Mouse (Mus musculus) kidney, adult 8-10 months (tissue): ENCODE results near the gene Cgref1.

Source experiments
- DNase-seq, 2 experiments: peaks; one replicate each; pipeline ENCODE4 v3.0.0; 2022

Gene Cgref1

DNA sequence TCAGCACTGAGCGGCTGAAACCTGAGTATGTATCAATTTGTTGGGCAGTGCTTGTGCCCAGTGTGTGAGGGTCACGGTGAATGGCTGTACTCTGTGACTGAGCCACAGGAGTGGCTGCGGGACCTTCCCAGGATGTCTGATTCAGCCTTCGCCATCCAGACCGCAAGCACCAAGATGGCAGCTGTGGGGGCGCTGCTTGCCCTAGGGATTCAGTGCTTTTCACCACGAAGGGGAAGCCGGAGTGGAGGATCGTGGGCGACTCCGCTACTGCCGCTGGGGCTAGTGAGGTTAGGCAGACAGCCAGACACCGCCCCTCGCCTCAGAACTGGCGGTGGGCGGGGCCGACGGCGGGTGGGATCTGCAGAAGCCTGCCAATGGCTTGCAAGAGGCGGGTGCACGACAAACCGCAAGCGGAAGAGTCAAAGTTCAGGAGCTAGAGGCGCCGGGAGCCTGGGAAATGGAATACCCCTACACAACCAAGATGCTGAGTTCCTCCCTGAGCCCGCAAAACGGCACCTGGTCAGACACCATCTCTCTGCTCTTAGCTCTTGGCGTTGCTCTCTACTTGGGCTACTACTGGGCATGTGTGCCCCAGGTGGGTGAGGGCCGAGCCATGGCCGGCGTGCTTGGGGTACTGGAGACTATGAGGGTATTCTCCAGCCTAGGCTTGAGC lies 4.4 kb upstream of the Cgref1 start:
- peak; percentile 94 to 96 for DNase-seq

DNA sequence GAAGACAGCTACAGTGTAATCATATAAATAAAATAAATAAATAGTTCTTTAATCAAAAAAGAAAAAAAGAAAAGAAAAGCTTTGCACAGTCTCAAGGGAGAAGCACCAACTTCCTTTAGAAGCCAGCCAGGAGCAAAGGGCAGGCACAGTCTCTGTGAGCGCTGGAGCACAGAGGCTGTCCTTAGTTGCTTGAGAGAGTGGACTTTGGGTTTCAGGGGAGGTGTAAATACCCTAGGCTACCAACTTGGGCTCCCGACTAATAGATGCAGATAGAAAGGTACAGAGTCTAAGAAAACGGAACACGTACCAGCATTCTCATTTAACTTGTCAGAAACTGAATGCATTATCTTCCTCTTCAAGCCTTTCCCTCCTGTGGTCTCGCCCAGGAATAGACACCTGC lies 3.2 kb upstream of the Cgref1 start:
- DNase-seq = peak; percentile 72 to 81

DNA sequence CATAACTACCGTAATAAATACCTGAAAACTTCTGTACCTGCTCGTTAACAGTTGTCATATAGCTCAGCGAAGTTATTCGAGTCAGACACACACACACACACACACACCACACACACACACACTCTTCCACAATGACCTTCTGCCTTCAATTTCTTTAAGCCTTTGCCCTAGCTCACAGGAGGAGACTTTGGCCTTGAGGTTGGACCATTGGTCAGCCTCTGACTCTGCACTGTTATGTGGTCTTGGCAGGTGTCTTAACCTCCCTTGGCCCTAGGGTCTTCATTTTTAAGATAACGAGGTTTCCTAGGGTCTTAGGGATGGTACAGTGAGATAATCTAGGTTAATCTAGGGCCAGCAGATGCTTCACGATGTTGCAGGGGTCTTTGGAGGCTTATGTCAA lies 1.0 kb downstream of the Cgref1 start:
- peak in 1 of 2 experiments; percentile 65 for DNase-seq

DNA sequence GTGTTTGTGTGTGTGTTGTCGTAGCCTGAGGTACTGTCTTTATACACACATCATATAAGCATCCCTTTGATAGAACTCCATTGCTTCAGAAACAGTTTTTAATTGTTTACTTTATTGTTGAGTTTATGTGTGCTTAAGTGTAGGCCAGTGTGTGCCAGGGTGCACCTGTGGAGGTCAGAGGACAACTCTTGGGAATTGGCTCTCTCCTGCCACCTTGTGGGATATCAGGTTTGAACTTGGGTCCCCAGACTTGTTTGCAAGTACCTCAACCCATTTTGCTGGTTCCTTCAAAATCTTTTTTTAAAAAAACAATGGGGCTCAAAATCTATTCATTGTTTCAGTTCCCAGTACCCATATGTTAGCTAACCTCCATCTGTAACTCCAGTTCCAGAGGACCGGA lies 2.4 kb downstream of the Cgref1 start:
- DNase-seq = peak; percentile 48 to 62

DNA sequence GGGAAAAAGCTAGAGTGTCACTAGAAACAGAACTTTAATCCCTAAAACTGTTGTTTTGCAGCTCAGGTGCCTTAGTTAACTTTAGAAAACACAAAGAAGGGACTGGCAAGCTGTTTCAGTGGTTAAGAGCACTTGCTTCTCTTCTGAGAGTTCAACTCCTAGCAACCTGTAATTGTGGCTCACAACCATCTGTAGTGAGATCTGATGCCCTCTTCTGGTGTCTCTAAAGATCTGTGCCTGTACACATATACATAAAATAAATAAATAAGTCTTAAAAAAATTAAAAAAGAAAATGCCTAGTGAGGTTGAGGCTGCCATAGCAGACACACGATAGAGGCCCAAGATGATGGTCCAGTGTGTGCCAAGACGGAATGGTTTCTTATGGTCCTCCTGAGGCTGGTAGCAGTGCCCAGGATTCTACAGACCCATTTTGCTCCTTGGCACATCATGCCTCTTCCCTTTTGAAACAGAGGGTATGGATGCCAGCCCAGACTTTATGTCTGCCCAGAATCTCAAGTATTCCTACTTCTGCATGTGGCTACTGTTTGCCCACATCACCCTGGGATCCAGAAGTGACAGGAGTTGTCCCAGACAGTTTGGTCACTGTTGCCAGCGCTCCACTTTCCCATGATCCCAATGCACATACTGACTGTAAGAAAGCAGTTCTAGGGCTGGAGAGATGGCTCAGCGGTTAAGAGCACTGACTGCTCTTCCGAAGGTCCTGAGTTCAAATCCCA lies 10.5 kb downstream of the Cgref1 start:
- no peak for DNase-seq

DNA sequence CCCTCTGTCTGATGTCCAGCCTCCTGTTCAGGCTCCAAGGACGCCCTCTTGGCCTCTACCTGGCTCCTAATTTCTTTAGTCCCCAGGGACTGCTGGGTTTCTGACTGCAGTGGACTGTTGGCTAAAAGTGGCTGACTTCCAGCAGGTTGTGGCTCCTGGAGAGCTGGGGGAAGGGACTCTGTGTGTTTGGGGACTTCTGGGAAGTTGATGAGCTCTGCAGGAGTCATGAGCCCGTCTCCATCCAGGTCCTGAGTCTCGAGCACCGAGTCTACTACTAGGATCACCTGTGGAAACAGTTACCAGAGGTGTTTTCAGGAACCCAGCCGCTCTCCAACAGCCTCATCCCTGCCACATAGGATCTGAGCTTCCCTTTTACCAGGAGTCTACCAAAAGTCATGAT lies 11.7 kb downstream of the Cgref1 start:
- DNase-seq = no peak

DNA sequence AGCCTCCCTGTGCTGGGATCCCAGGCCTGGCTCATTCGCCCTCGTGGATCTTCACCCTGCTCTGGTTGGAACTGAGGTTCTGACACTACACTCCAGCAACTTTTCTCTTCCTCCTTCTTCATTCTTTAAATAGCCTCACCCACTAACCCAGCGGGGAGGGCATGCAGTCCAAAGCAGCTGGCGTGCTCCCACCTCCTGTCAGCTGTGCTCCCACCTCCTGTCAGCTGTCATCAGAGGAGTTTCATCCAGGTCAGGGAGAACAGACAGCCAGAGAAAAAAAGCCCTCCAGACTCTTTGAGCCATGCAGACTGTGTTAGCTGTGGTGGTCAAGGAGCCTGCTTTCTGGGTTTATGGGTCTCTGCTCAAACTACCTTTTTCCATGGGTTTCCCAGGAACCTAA lies 14.0 kb downstream of the Cgref1 start:
- no peak for DNase-seq

DNA sequence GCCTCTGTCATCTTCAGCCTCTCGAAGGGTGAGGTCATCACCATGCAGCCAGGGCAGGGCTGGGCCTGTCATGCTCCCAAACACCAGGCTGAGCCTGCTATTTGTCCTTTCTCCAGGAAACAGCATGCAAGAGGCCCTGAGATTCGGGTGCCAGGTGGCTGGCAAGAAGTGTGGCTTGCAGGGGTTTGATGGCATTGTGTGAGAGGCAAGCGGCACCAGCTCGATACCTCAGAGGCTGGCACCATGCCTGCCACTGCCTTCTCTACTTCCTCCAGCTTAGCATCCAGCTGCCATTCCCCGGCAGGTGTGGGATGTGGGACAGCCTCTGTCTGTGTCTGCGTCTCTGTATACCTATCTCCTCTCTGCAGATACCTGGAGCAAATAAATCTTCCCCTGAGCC lies 14.5 kb downstream of the Cgref1 start:
- no peak for DNase-seq

DNA sequence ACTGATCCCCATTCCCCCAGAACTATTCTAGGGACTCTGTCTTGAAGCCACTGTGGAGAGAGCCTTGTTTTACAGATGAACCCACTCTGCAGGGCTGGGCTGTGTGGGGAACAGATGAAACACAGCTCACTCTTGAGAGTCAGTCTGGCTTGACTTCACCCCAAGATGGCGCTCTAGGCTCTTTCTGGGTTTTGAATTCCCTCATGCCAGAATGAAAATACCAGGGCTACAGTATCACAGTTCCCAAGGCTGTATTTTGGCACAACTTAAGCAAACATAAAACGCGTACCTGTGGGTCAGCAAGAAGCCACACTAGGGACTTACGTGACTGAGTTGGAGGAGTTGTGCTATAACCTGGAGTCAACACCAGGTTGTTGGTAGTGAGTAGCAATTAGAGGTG lies 15.3 kb downstream of the Cgref1 start:
- DNase-seq = peak; percentile 58 to 80

DNA sequence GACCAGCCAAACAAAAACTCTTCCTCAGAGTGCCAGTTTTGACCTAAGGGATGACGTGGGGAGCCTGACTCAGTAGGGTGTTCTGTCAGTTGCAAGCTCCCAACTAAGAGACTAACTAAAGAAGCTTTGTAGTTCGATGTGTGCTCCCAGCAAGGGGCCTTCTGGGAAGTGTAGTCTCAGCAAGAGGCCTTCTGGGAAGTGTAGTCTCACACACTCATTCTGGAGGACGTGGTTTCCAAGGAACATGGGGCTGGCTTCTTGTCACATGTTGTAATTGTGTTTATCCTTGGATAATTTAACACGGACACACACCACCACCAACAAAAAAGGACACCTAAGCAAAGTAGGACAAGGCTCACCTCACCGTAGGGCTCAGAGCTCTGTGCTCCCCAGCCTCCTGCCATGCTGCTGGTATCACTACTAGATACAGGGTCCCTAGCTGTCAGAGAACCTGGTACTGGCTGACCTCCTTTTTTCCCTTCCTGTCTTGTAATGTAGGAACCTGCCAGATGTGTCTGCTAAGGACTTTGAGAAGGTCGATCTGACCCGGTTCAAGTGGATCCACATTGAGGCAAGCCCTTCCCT lies 17.4 kb downstream of the Cgref1 start:
- DNase-seq = peak in 1 of 2 experiments; percentile 7

DNA sequence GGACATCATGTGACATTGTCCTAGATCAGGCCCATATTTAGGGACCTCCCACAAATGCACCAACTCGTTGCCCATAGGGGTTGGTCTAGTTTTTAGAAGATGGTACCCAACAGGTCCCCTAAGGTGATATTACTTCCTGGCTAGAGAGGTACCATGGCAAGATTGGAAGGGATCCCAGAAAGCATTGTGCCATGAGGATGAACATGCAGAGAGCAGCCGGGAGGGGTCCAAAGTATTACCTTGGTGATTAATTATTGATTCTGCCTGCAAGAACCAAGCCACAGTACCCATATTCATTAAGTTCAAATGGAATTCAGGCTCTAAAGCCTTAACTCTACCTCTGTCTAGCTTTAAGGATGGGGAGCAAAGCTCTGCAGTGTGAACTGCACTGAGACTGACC lies 19.3 kb downstream of the Cgref1 start:
- DNase-seq = peak; percentile 80 to 92

DNA sequence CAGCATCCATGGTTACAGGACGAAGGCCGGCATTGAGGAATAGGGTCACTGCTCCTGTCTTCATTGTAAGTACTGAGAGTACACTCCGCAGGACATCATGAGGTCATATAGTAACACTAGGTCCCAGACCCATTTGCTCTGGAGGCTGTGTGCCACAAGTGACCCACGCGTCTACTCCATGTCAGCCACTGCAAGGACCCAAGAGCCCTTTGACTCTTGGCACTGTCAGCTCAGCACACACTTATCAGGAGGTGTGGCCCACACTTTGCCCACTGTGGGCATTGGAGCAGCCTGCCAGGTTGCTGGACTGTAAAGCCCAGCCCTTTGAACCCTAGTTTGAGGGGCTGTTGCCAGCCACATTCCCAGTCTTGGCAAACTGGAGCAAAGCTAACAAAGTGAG lies 20.2 kb downstream of the Cgref1 start:
- DNase-seq = peak; percentile 90 to 92

DNA sequence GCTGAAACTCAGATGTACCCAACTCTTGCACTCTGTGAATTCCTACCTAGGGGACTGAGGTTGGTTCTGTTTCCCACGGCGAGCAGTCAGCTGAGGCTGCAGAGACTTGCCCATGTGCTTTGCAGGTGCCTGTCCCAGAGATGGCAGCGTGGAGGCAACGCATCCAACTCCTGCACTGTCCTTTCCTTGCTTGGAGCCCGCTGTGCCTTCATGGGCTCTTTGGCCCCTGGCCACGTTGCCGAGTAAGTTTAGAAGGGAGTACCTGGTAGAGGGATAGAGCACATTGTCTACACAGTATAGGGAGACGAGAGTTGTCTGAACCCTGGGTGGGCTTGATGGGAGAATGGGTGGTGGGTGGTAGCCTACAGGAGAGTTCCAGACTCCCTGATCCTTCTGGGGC lies 20.8 kb downstream of the Cgref1 start:
- DNase-seq = no peak

DNA sequence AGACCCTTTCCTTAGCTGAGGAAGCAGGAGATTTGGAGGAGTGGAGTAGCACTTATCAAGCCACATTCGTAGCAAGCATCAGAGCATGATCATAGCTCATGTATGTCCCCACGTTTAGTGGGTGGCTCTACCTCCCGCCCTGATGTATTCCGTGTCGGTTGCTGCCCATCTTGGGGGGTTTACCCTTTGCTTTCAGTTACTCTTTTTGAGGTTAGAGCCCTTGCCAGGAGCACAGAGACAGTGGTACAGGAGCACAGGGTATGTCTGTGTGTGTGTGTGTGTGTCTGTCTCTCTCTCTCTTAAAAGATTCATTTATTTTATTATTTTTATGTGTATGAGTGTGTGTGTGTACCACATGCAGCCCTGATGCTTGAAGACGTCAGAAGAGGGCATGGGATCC lies 22.3 kb downstream of the Cgref1 start:
- no peak for DNase-seq

DNA sequence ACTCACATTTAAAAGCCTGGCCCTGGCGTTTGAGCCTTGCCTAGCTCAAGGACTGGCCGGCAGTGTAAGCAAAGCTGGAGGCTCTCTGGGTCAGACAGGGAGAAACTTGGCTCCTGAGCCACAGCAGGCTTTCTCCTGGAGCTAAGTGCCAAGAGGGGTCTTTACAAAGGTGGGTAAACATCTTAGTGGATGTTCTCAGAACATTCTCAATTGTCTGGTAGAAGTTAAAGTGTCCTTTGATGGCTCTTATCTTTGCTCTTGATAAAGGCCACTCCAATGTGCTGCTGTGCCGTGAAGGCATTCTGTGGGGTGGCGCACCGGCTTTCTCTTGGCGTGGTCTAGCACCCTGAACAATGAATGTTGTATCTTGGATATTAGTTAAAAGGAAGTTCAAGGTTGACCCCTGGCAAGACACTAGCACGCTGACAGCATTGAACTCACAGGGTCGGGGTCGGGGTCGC lies 22.8 kb downstream of the Cgref1 start:
- no peak for DNase-seq

DNA sequence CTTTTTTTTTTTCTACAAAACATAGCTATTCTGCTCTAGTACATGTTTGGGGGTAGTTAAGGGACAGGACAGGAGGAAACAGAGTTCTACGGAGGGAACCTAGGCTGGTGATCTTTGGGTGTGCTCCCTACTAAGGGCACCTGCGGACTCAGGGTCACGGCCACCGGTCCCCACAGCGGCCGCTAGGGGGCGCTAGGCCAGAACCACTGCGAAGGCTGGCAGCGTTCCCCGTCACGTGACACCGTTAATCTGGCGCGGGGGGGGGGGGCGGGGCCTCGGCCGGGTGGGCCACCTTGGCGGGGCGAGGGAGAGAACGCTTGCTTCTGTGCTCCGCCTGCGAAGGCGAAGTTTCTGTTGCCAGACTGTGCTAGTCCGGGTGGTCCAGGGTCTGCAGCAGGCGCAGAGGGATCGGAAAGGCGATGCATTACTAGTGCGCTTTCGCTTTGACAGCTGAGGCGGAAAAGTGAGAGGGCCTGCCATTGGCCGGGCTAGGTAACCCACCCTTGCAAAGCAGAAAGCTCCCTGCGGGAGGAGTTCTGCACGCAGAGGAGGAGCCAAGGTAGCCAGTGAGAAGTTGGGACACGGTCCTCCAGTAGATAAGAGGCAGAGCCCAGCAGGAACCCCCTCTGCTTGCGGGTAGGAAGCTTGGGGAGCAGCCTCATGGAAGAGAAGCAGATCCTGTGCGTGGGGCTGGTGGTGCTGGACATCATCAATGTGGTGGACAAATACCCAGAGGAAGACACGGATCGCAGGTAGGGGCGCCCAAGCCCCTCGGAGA lies 23.9 kb downstream of the Cgref1 start, which contains the start of gene Khk:
Khk (plus strand) TSS at position 176 of the 778 bp plus-strand sequence.
- peak; percentile 91 to 93 for DNase-seq

DNA sequence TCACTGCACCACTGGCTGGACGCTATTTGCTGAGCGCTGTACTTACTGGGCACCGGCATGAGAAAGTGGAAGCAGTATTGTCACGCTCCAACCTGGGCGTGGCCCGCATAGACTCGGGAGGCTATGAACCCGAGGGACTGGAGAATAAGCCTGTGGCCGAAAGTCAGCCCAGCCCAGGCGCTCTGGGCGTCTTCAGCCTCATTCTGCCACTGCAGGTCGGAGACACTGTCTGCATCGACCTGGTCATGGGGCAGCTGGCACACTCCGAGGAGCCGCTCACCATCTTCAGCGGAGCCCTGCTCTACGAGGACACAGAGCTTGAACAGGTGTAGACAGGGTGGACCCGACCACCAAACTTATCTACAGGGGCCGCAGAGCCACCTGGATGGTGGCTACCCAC lies 24.8 kb downstream of the Cgref1 start:
- peak; percentile 51 to 61 for DNase-seq

DNA sequence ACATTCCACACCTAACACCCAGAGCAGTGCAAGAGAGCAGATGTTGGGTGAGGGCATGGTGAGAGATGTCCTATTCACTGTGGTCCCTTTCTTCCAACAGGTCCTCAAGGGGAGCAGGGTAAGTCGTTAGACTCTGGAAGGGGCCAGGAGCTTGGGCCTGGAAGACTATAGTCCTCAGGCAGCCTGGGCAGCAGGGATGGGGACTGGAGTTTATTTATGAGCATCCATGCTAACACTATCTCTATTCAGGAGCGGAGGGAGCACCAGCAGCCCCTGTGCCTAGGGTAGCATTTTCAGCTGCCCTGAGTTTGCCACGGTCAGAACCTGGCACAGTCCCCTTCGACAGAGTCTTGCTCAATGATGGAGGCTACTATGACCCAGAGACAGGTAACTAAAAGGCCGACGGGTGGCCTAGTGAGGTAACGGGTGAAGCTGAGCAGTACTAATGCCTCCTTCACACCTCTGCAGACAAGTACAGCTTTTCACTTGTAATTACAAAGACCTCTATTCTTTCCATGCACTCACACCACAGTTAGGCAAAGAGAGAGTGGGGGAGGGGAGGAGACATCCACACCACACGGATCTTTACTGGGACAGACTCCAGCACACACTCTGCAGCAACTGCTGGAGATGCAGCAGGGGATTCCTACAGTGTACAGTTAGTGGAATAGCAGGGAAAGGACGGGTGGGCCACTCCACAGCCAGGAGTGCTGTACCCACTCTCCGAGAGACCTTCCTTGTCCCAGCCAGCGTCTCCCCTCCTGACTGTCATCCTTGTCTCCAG lies 25.4 kb downstream of the Cgref1 start:
- DNase-seq = no peak

DNA sequence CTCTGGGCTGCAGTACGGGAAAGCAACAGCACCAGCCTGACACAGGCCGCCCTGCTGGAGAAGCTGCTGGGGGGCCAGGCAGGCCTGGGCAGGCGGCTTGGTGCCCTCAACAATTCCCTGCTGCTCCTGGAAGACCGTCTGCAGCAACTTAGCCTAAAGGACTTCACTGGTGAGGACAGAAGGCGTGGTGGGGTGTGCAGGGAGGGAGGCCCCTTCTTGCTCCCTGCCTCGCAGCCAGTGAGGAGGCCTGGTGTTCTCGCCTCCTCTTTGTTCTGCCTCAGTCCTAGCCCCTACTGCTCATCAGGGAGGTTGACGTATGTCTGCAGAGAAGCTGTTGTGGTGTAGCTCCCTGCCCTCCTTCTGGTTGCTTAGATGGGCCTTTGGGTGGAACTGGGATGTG lies 26.7 kb downstream of the Cgref1 start:
- DNase-seq = no peak

DNA sequence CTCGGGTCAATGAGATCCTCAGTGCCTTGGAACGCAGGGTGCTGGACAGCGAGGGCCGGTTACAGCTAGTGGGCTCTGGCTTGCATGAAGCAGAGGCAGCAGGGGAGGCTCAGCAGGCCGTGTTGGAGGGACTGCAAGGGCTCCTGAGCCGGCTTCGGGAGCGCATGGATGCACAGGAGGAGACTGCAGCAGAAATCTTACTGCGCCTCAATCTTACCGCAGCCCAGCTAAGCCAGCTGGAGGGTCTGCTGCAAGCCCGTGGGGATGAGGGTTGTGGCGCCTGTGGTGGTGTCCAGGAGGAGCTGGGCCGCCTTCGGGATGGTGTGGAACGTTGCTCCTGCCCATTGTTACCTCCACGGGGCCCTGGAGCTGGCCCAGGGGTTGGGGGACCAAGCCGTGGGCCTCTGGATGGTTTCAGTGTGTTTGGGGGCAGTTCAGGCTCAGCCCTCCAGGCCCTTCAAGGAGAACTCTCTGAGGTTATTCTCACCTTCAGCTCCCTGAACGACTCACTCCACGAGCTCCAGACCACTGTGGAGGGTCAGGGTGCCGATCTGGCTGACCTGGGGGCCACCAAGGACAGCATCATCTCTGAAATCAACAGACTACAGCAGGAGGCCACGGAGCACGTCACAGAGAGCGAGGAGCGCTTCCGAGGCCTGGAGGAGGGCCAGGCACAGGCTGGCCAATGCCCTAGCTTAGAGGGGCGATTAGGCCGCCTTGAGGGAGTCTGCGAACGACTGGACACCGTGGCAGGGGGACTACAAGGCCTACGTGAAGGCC lies 27.3 kb downstream of the Cgref1 start:
- no peak for DNase-seq

DNA sequence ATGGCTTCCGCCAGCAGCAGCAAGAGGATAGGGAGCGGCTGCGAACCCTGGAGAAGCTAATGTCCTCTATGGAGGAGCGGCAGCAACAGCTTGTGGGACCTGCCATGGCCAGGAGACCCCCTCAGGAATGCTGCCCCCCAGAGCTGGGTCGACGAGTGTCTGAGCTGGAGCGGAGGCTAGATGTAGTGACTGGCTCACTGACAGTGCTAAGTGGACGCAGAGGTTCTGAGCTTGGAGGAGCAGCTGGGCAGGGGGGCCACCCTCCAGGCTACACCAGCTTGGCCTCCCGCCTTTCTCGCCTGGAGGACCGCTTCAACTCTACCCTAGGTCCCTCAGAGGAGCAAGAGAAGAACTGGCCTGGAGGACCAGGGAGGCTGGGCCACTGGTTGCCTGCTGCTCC lies 28.0 kb downstream of the Cgref1 start:
- no peak for DNase-seq

DNA sequence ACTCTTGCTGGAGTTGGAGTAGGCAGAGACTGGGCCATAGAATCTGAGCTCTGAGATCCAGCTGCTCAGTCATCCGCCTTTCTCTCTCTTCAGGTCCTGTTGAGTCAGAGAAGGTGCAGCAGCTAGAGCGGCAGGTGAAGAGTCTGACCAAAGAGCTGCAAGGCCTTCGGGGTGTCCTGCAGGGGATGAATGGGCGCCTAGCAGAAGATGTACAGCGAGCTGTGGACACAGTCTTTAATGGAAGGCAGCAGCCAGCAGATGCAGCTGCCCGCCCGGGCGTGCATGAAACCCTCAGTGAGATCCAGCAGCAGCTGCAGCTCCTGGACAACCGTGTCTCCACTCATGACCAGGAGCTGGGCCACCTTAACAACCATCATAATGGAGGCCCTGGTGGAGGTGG lies 28.6 kb downstream of the Cgref1 start:
- no peak for DNase-seq
